Mouse (Mus musculus): ENCODE results near the gene Tmem39b.

- peak; percentile 91 for TF ChIP-seq CTCF (IDR thresholded peaks at IDR 0.05; ENCODE audit: low read depth)
- TF ChIP-seq EP300 (IDR thresholded peaks at IDR 0.05; ENCODE audit: low read depth) = 0 out of 2 replicates have a peak, but pooled peaks have one; percentile 21
Measured at GRCm38 (mm10) chr4:129671491-129672082, 25.1 kb downstream of the Tmem39b start.

Measured in liver, postnatal 0 days (tissue).